ENCODE assay signal across 16 mouse cellular contexts in the genomic region with DNA sequence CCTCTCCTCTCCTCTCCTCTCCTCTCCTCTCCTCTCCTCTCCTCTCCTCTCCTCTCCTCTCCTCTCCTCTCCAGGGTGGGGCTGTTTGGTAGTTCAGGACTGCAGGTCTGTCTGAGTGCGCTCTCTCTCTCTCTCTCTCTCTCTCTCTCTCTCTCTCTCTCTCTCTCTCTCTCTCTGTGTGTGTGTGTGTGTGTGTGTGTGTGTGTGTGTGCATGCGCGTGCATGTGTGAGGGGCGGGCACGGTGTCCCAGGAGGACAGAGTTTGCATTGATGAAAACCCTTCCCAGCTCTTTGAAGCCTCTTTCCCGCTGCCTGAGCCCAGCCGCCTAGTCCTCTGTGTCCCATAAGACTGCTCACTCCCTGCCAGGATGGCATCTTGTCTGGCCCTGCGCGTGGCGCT. TPM values are rescaled to one million over a fixed set of nuclear protein-coding genes. Genes with fewer than 3 reads are reported as not detected.
DNase-seq lines count a peak whose midpoint lies in the region; ATAC-seq and TF ChIP-seq lines count a peak whose summit lies in the region.
"Not testable (repeated sequence)": the region's sequence is repeated elsewhere in the genome, so short reads cannot be mapped to it uniquely, and the experiment has no call there.
"Had no signal": no experiment of that assay in that cellular context is flagged by ENCODE, and none has a peak within 500 bp of the region (broad histone marks: within the 10 kb centered on the region; RNA-seq: fewer than 3 reads in every experiment).

A gene (plus strand): TSS at position 301 of the 400 bp plus-strand sequence.

- not testable (repeated sequence) for H3K27me3 ChIP-seq in ES-Bruce4 (ENCODE audit: control insufficient read depth, insufficient read depth, low read length, poor library complexity, severe bottlenecking)
- H3K27me3 ChIP-seq in embryonic facial prominence, embryonic 14.5 days (replicated peaks; ENCODE audit: control insufficient read depth, insufficient read depth, low read length), result peaks cover 14% of the 10 kb centered on the region
- peaks cover 25% of the 10 kb centered on the region for H3K27me3 ChIP-seq in limb, embryonic 13.5 days
- H3K27me3 ChIP-seq in limb, embryonic 15.5 days, result peaks cover 13% of the 10 kb centered on the region

- not testable (repeated sequence) for H3K9ac ChIP-seq in ES-Bruce4 (ENCODE audit: low read depth, poor library complexity, severe bottlenecking); embryonic facial prominence, embryonic 14.5 days (ENCODE audit: low read depth, low read length); limb, embryonic 13.5 days; limb, embryonic 15.5 days
- peak within 1 kb of the TSS; percentile 4; the same call in 1 of the 2 replicates for H3K9ac ChIP-seq in ES-E14 (ENCODE audit: insufficient read depth, low read depth, low read length, poor library complexity, severe bottlenecking)

- not testable (repeated sequence) for H3K36me3 ChIP-seq in ES-Bruce4 (ENCODE audit: control insufficient read depth, insufficient read depth, low read length, poor library complexity, severe bottlenecking); ES-E14 (ENCODE audit: control insufficient read depth, insufficient read depth, low read length, poor library complexity, severe bottlenecking); embryonic facial prominence, embryonic 14.5 days (ENCODE audit: control insufficient read depth, insufficient read depth, low read length); limb, embryonic 13.5 days; limb, embryonic 15.5 days

- in situ Hi-C loops in ES-E14 (cut with MboI; ENCODE audit: low sequenced_read_pairs in 2 of 2, unreplicated experiment in 2 of 2), result not testable (repeated sequence)

- 45% methylated on average over 8 of the region's 10 CpGs for WGBS in embryonic facial prominence, embryonic 14.5 days
- 29% methylated on average over 5 of the region's 10 CpGs for WGBS in limb, embryonic 13.5 days
- 34% methylated on average over 9 of the region's 10 CpGs for WGBS in limb, embryonic 15.5 days

- not testable (repeated sequence) for H3K4me2 ChIP-seq in embryonic facial prominence, embryonic 14.5 days (ENCODE audit: low read depth, low read length); limb, embryonic 15.5 days
- peak within 1 kb of the TSS; percentile 9; the same call in 1 of the 2 replicates for H3K4me2 ChIP-seq in limb, embryonic 13.5 days (replicated peaks)

- H3K9me3 ChIP-seq in ES-Bruce4 (replicated peaks; ENCODE audit: control insufficient read depth, insufficient read depth, low read length, poor library complexity, severe bottlenecking); ES-E14 (ENCODE audit: control insufficient read depth, insufficient read depth, low read depth, low read length); embryonic facial prominence, embryonic 14.5 days (ENCODE audit: control insufficient read depth, low read length); limb, embryonic 13.5 days; limb, embryonic 15.5 days: not testable (repeated sequence)

- not testable (repeated sequence) for H3K4me1 ChIP-seq in ES-Bruce4 (ENCODE audit: control insufficient read depth, insufficient read depth, low read length); ES-E14 (ENCODE audit: control insufficient read depth in 2 of 2, insufficient read depth in 2 of 2, low read length in 2 of 2, poor library complexity in 1 of 2); embryonic facial prominence, embryonic 14.5 days (ENCODE audit: control insufficient read depth, insufficient read depth, low read length); limb, embryonic 13.5 days; limb, embryonic 15.5 days

- peak; percentile 18 for TF ChIP-seq CTCF in ES-Bruce4 (IDR thresholded peaks at IDR 0.05; ENCODE audit: low read depth, low read length)

- DNase-seq in ES-E14 (ENCODE audit: low read depth, low spot score); embryonic facial prominence, embryonic 14.5 days (ENCODE audit: low spot score): not testable (repeated sequence)
- peak; percentile 8 for DNase-seq in embryo, embryonic 11 days

- TF ChIP-seq POLR2A in ES-Bruce4 (IDR thresholded peaks at IDR 0.05; ENCODE audit: insufficient read depth, low read length), result not testable (repeated sequence)

- not testable (repeated sequence) for H3K27ac ChIP-seq in ES-Bruce4 (ENCODE audit: insufficient read depth, low read length); ES-E14 (ENCODE audit: insufficient read depth, low read depth, low read length, poor library complexity, severe bottlenecking); embryonic facial prominence, embryonic 14.5 days (replicated peaks; ENCODE audit: low read depth, low read length)
- H3K27ac ChIP-seq in limb, embryonic 13.5 days, result peak within 1 kb of the TSS; percentile 65
- peak within 1 kb of the TSS; percentile 72 for H3K27ac ChIP-seq in limb, embryonic 15.5 days

- peak within 1 kb of the TSS; percentile 9; the same call in 1 of the 2 replicates for H3K4me3 ChIP-seq in ES-Bruce4 (ENCODE audit: low read depth, low read length)
- peak within 1 kb of the TSS in 1 of 2 experiments; percentile 7; a peak in 1 of 4 replicates for H3K4me3 ChIP-seq in ES-E14 (ENCODE audit: insufficient read depth in 1 of 2, low read depth in 1 of 2, low read length in 2 of 2, poor library complexity in 1 of 2, severe bottlenecking in 1 of 2)
- H3K4me3 ChIP-seq in embryonic facial prominence, embryonic 14.5 days (ENCODE audit: low read depth, low read length); limb, embryonic 13.5 days: not testable (repeated sequence)
- H3K4me3 ChIP-seq in limb, embryonic 15.5 days, result peak within 1 kb of the TSS; percentile 19

- ATAC-seq in embryonic facial prominence, embryonic 14.5 days (ENCODE audit: low read depth); limb, embryonic 13.5 days (ENCODE audit: low FRiP score, low read depth); limb, embryonic 15.5 days (ENCODE audit: insufficient number of reproducible peaks, low FRiP score, low TSS enrichment, low read depth): not testable (repeated sequence)

- TF ChIP-seq EP300 in ES-Bruce4 (IDR thresholded peaks at IDR 0.05; ENCODE audit: insufficient read depth, low read depth, low read length), result not testable (repeated sequence)

RNA-seq across cellular contexts. Expression of the gene that starts here (rescaled TPM):
- polyA plus RNA-seq in ES-Bruce4 (2011; ENCODE audit: insufficient read depth, insufficient read length, low read depth, missing spikeins), result not detected in 2 replicates
- 1.3 TPM in 1 of 2 replicates, not detected in the other for total RNA-seq in ES-E14 (2012; rRNA removed)
- polyA plus RNA-seq in embryonic facial prominence, embryonic 14.5 days (2014; fragmentation: Nextera tagmentation; extraction: Ambion mirVana), result 19.9 and 30.6 TPM in 2 replicates
- 21.9 and 32.2 TPM in 2 replicates for polyA plus RNA-seq in limb, embryonic 13.5 days (2015; fragmentation: Nextera tagmentation; extraction: Ambion mirVana)
- 46.8 and 84.6 TPM in 2 replicates for polyA plus RNA-seq in limb, embryonic 15.5 days (2015; fragmentation: Nextera tagmentation; extraction: Ambion mirVana)
- total RNA-seq: adrenal gland, adult 2 months; adrenal gland, postnatal 25 days; adrenal gland, postnatal 4 days; forebrain, postnatal 0 days; MEL had no signal
- polyA plus RNA-seq: adrenal gland, adult 2 months; C2C12; embryonic facial prominence, embryonic 11.5 days; forebrain, embryonic 11.5 days; forebrain, embryonic 13.5 days; forebrain, embryonic 15.5 days had no signal

Comparison
In these comparisons a context has a peak if more than half of its experiments do, and no peak if none do; other contexts are left out.
1. RNA of the gene that starts here (polyA plus RNA-seq): 46.8 to 84.6 TPM in limb, embryonic 15.5 days, 21.9 to 32.2 TPM in limb, embryonic 13.5 days and 19.9 to 30.6 TPM in embryonic facial prominence, embryonic 14.5 days; not detected in ES-Bruce4; every median in the first group is over 10 times any median in the second.